Mouse (Mus musculus): ENCODE data around the gene E130208F15Rik. TPM values are rescaled to one million over a fixed set of nuclear protein-coding genes. Genes with fewer than 3 reads are reported as not detected.

Gene E130208F15Rik
- polyA plus RNA-seq, 1 experiment from 2014 or later: 2.1 TPM

DNA sequence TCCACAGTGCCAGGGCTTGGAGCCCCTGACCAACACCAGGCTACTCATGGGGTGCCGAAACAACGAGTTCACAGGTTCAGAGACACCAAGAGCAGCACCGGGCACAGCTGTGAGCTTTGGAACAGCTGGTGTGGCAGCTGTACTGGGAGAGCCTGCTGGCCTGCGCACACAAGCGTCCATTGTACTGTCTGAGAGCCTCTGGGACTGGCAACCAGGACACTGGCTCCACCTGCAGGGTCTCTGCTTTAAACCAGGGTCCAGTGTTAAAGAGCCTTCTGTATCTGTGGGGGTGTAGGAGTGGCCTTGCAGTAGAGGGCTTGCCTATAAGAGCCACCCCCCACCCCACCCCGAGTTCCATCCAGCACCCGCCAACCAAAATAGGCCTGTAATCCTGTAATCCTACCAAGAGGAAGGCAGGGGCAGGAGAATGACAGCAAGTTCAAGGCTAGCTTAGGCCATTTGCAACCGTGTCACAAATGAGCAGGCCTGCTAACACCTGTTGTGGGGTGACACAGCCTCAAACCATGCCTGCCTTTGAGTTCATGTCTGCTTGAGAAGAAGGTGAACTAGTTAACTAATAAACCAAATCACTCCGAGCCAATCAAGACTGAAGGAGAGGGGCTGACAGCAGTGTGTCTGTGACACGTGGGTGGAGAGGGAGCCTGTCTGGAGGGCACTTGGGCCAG, 31.7 kb upstream of the E130208F15Rik start:
- peaks cover 21% of the 10 kb centered on the region for H3K4me1 ChIP-seq
- peaks cover 21% of the 10 kb centered on the region for H3K36me3 ChIP-seq
- DNase-seq (ENCODE audit: low spot score): peak; percentile 45
- peaks cover 12% of the 10 kb centered on the region; the same call in 1 of the 2 replicates for H3K27me3 ChIP-seq (ENCODE audit: low read depth, poor library complexity, severe bottlenecking)
- WGBS: 65% methylated on average over 10 of the region's 10 CpGs
- H3K4me3 ChIP-seq: 0 out of 2 replicates have a peak overlapping the region, but pooled peaks have one; percentile 6
- peak overlapping the region; percentile 61 for H3K27ac ChIP-seq
- H3K9me3 ChIP-seq (replicated peaks): no peaks in the 10 kb centered on the region

DNA sequence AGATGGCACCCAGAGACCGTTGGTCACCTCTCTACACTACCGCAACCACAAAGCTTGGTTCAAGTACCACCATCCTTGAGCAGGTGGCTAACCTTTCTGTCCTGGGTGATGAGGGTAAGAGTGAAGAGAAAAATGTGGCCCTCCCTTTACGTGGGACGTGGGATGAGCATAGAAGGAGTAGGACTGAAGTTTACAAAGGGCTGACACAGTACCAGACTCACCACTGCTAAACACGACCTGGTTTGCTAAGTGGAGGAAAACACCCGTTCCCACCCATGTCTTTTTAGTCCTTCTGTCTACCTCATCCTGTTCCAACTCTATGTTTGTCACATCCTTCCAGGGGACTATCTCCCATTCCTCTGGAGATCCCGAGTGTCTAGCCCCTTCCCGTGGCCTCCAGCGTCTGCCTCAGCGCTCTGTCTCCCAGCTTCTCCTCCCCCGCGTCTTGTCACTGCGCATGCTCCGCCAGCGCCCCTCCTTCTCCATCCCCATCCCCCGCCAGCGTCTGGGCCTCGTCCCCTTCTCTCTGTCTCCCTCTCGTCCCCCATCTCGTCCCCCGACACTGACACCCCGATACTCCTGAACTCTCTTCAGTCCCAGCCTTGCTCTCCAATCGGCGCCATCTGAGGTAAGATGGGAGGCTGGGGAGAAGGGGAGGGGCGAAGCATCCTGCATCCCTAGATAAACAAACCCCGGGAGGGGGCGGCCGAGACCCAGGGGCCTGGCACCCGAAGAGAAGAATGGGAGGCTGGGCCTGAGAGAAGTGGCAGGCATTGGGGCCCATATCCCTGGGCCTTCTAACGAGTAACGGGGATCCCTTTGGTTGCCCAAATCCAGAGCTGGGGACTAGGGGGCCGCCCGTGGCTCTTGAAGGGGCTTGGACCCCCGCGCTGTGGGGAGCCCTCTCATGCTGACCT, 30.1 kb upstream of the E130208F15Rik start, which contains the start of gene Clip3:
Gene Clip3, plus strand, starts transcription at position 514 of the 917 bp plus-strand sequence.
- DNase-seq (ENCODE audit: low spot score): peak; percentile 85
- H3K27me3 ChIP-seq (ENCODE audit: low read depth, poor library complexity, severe bottlenecking): peaks cover 6% of the 10 kb centered on the region; the same call in 1 of the 2 replicates
- peaks cover 21% of the 10 kb centered on the region for H3K4me1 ChIP-seq
- peaks cover 37% of the 10 kb centered on the region for H3K36me3 ChIP-seq
- no peaks in the 10 kb centered on the region for H3K9me3 ChIP-seq (replicated peaks)
- H3K27ac ChIP-seq: peak within 1 kb of the TSS; percentile 91
- H3K4me3 ChIP-seq: peak within 1 kb of the TSS; percentile 77
- 8% methylated on average over 35 of the region's 35 CpGs for WGBS

GRCm38 (mm10) chr7:30293795-30294194, 27.7 kb upstream of the E130208F15Rik start:
- H3K36me3 ChIP-seq: peaks cover 61% of the 10 kb centered on the region

DNA sequence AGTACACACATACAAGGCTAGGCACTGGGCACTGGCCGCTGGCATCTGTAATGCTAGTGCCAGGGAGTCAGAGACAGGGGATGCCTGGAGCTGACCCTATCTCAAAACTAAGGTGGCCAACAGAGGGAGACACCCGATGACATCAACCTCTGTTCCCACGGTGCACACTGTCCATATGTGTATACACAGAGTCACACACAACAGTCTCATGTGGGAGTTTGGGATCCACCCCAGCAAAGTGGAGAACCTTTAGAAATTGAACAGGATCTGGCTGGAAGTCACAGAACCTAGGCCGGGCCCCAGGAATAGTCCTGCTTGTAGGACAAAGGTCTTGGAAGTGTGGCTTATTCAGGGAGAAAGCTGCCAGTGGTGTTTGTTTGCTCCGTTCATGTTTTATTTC, 27.2 kb upstream of the E130208F15Rik start:
- peaks cover 3% of the 10 kb centered on the region; the same call in 1 of the 2 replicates for H3K27me3 ChIP-seq (ENCODE audit: low read depth, poor library complexity, severe bottlenecking)
- no peaks in the 10 kb centered on the region for H3K9me3 ChIP-seq (replicated peaks)
- no peak overlapping the region for H3K4me3 ChIP-seq
- no peak for DNase-seq (ENCODE audit: low spot score)
- peaks cover 19% of the 10 kb centered on the region for H3K4me1 ChIP-seq
- H3K36me3 ChIP-seq: peaks cover 66% of the 10 kb centered on the region
- no peak overlapping the region for H3K27ac ChIP-seq
- WGBS: 93% methylated on average over 5 of the region's 5 CpGs

More at GRCm38 (mm10) chr7:30293795-30294194, 27.7 kb upstream of the E130208F15Rik start:
- Histone ChIP-seq H3K4me3 (no peak overlapping the region), H3K27ac (no peak overlapping the region), H3K4me1 (peaks cover 21% of the 10 kb centered on the region), H3K9me3 (replicated peaks) (no peaks in the 10 kb centered on the region), H3K27me3 (ENCODE audit: low read depth, poor library complexity, severe bottlenecking) (peaks cover 6% of the 10 kb centered on the region; the same call in 1 of the 2 replicates)
- no peak for DNase-seq (ENCODE audit: low spot score)
- 87% methylated on average over 13 of the region's 13 CpGs for WGBS

- 69% methylated on average over 10 of the region's 10 CpGs for WGBS
- Histone ChIP-seq H3K4me3 (no peak overlapping the region), H3K4me1 (peaks cover 12% of the 10 kb centered on the region), H3K9me3 (replicated peaks) (no peaks in the 10 kb centered on the region), H3K27me3 (ENCODE audit: low read depth, poor library complexity, severe bottlenecking) (no peaks in the 10 kb centered on the region), H3K36me3 (peaks cover 74% of the 10 kb centered on the region), H3K27ac (no peak overlapping the region)
- DNase-seq (ENCODE audit: low spot score): no peak
These were observed 26.4 kb upstream of the E130208F15Rik start for GRCm38 (mm10) chr7:30295103-30295502.

GRCm38 (mm10) chr7:30296816-30297215, 24.7 kb upstream of the E130208F15Rik start:
- Histone ChIP-seq H3K4me1 (peaks cover 6% of the 10 kb centered on the region), H3K9me3 (replicated peaks) (no peaks in the 10 kb centered on the region), H3K27me3 (ENCODE audit: low read depth, poor library complexity, severe bottlenecking) (no peaks in the 10 kb centered on the region), H3K27ac (no peak overlapping the region), H3K36me3 (peaks cover 89% of the 10 kb centered on the region), H3K4me3 (no peak overlapping the region)
- DNase-seq (ENCODE audit: low spot score): no peak
- WGBS: 92% methylated on average over 15 of the region's 15 CpGs

DNA sequence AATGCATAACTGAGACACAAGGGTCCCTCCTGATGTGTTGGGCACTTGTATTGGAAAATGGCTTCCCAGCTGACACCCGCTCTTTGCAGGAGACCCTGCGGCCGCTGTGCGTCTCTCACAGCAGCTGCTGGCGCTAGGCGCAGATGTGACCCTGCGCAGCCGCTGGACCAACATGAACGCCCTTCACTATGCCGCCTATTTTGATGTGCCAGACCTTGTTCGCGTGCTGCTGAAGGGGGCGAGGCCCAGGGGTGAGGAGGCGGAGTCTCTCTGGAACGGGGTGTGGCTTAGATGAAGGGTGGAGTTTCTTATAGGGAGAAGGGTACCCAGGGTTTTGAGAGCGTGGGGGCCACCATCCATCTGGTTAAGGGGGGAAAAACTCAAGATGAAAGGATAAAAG, 24.3 kb upstream of the E130208F15Rik start:
- Histone ChIP-seq H3K27me3 (ENCODE audit: low read depth, poor library complexity, severe bottlenecking) (no peaks in the 10 kb centered on the region), H3K4me3 (no peak overlapping the region), H3K36me3 (peaks cover 94% of the 10 kb centered on the region), H3K27ac (no peak overlapping the region), H3K4me1 (peaks cover 1% of the 10 kb centered on the region), H3K9me3 (replicated peaks) (no peaks in the 10 kb centered on the region)
- no peak for DNase-seq (ENCODE audit: low spot score)
- 83% methylated on average over 16 of the region's 16 CpGs for WGBS

DNA sequence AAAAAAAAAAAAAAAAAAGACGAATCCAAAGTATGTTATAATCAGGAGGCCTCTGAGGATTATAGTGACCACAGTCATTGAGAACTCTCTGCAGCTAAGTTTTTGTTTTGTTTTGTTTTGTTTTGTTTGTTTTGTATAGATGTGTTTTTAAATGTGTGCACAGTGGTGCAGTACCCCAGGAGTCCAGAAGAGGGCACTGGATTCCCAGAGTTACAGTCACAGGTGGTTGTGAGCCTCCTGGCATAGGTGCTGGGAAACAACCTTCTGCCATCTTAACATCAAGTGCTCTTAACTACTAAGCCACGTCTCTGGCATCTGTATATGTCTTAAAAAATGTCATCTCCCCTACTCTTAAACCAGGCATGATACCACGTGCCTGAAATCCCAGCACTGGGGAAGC, 20.6 kb upstream of the E130208F15Rik start:
- Histone ChIP-seq H3K4me3 (no peak overlapping the region), H3K4me1 (no peaks in the 10 kb centered on the region), H3K9me3 (replicated peaks) (no peaks in the 10 kb centered on the region), H3K36me3 (peaks cover 91% of the 10 kb centered on the region), H3K27me3 (ENCODE audit: low read depth, poor library complexity, severe bottlenecking) (no peaks in the 10 kb centered on the region), H3K27ac (no peak overlapping the region)
- peak; percentile 54 for DNase-seq (ENCODE audit: low spot score)
- 46% methylated on average over 3 of the region's 3 CpGs for WGBS

DNA sequence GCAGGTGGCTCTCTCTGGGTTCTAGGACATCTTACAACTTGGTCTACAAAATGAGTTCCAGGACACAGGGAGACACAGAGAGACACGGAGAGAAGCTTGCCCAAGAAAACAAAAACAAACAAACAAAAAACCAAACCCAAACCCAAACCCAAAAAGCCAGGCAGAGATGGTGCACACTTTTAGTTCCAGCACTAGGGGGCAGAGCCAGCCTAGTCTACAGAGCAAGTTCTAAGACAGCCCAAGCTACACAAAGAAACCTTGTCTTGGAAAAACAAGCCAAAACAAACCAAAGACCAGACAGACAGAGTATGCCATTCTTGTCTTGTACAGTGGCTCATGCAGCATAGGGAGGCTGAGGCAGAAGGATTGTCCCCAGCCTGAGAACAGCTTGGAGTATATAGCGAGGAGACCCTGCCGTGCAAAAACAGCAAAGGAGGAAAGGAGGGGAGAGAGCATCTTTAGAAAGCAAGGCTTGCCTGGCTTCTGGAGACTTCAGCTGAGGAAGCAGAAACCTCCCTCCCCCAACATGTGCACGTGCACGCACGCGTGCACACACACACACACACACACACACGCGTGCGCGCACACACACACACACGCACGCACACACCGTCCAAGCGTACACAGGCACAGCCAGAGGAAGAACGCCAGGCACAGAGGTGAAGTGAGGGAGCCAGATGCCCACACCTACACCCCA, 15.3 kb upstream of the E130208F15Rik start:
- Histone ChIP-seq H3K27ac (no peak overlapping the region), H3K27me3 (ENCODE audit: low read depth, poor library complexity, severe bottlenecking) (no peaks in the 10 kb centered on the region), H3K36me3 (peaks cover 70% of the 10 kb centered on the region), H3K9me3 (replicated peaks) (no peaks in the 10 kb centered on the region), H3K4me3 (no peak overlapping the region), H3K4me1 (peaks cover 24% of the 10 kb centered on the region)
- WGBS: 91% methylated on average over 16 of the region's 16 CpGs
- no peak for DNase-seq (ENCODE audit: low spot score)

- DNase-seq (ENCODE audit: low spot score): peak; percentile 87
- peaks cover 24% of the 10 kb centered on the region for H3K4me1 ChIP-seq
- H3K4me3 ChIP-seq: peak within 1 kb of the TSS; percentile 77
- H3K9me3 ChIP-seq (replicated peaks): no peaks in the 10 kb centered on the region
- WGBS: 4% methylated on average over 27 of the region's 27 CpGs
- H3K27me3 ChIP-seq (ENCODE audit: low read depth, poor library complexity, severe bottlenecking): no peaks in the 10 kb centered on the region
- peak within 1 kb of the TSS; percentile 77 for H3K27ac ChIP-seq
- peaks cover 69% of the 10 kb centered on the region for H3K36me3 ChIP-seq
These were observed 13.2 kb upstream of the E130208F15Rik start, which contains the start of gene Alkbh6 for GRCm38 (mm10) chr7:30308076-30309005. TSS of gene Alkbh6 (plus strand) at chr7:30308717.

- 70% methylated on average over 15 of the region's 15 CpGs for WGBS
- Histone ChIP-seq H3K27me3 (ENCODE audit: low read depth, poor library complexity, severe bottlenecking) (no peaks in the 10 kb centered on the region), H3K4me3 (peak overlapping the region; percentile 77), H3K4me1 (peaks cover 36% of the 10 kb centered on the region), H3K36me3 (peaks cover 68% of the 10 kb centered on the region), H3K9me3 (replicated peaks) (no peaks in the 10 kb centered on the region), H3K27ac (peak overlapping the region; percentile 77; the same call in 1 of the 2 replicates)
- DNase-seq (ENCODE audit: low spot score): no peak
These were observed 12.0 kb upstream of the E130208F15Rik start for GRCm38 (mm10) chr7:30309395-30310129.
